Mouse (Mus musculus) MEL (cell line): Measurements from ENCODE around the gene 1700013F07Rik. TPM values are rescaled to one million over a fixed set of nuclear protein-coding genes. Genes with fewer than 3 reads are reported as not detected.

Experiments used
- DNase-seq: peaks from one replicate; pipeline ENCODE4 v3.0.0; 2011; ENCODE audit warnings: low read depth, low spot score
- H3K27ac ChIP-seq: 2 replicates; pipeline ENCODE4 v1.5.1; 2012; ENCODE audit warnings: low read depth, mild to moderate bottlenecking, control low read depth, low read length, moderate library complexity; ENCODE audit not compliant: control insufficient read depth
- H3K27me3 ChIP-seq, 2 experiments: fragments of 150-350 bp in 1 of 2; sonication (generic) in 1 of 2; 2 replicates each; pipeline ENCODE4 v1.6.1; 2012; ENCODE audit warnings: low read length in 2 of 2, mild to moderate bottlenecking in 2 of 2, improper control_type of control experiment in 1 of 2, moderate library complexity in 1 of 2; ENCODE audit not compliant: insufficient read depth in 2 of 2, control insufficient read depth in 1 of 2
- H3K36me3 ChIP-seq, 2 experiments: 2 replicates each; pipeline ENCODE4 v1.6.1; 2012 to 2014; ENCODE audit warnings: low read length in 2 of 2, improper control_type of control experiment in 1 of 2, inconsistent platforms in 1 of 2, mild to moderate bottlenecking in 1 of 2; ENCODE audit not compliant: insufficient read depth in 2 of 2, control insufficient read depth in 1 of 2
- H3K4me1 ChIP-seq, 2 experiments: fragments of 150-350 bp in 1 of 2; sonication (generic) in 1 of 2; 2 replicates each; pipeline ENCODE4 v1.6.1; 2012; ENCODE audit warnings: low read length in 2 of 2, improper control_type of control experiment in 1 of 2, mild to moderate bottlenecking in 1 of 2; ENCODE audit not compliant: insufficient read depth in 2 of 2, control insufficient read depth in 1 of 2
- H3K4me3 ChIP-seq, 2 experiments: fragments of 150-350 bp in 1 of 2; sonication (generic) in 1 of 2; 2 replicates each; pipeline ENCODE4 v1.5.1; 2012; ENCODE audit warnings: low read depth in 2 of 2, low read length in 2 of 2, mild to moderate bottlenecking in 2 of 2, moderate library complexity in 2 of 2, control low read depth in 1 of 2, improper control_type of control experiment in 1 of 2; ENCODE audit not compliant: control insufficient read depth in 1 of 2, insufficient read depth in 1 of 2
- H3K79me2 ChIP-seq: 2 replicates; pipeline ENCODE4 v1.6.1; 2012; ENCODE audit warnings: mild to moderate bottlenecking, low read length, moderate library complexity; ENCODE audit not compliant: control insufficient read depth, poor library complexity, insufficient read depth
- H3K9ac ChIP-seq: 2 replicates; pipeline ENCODE4 v1.6.1; 2012; ENCODE audit warnings: low read depth, mild to moderate bottlenecking, control low read depth, low read length, moderate library complexity; ENCODE audit not compliant: control insufficient read depth, poor library complexity, severe bottlenecking
- H3K9me3 ChIP-seq: fragments of 150-350 bp; sonication (generic); replicated peaks from 2 replicates; pipeline ENCODE4 v1.6.1; 2012; ENCODE audit warnings: mild to moderate bottlenecking, low read length, improper control_type of control experiment, moderate library complexity; ENCODE audit not compliant: insufficient read depth
- BHLHE40 ChIP-seq: IDR thresholded peaks from 2 replicates; pipeline ENCODE4 v1.6.1; 2012; ENCODE audit warnings: low read depth, mild to moderate bottlenecking, inconsistent platforms, low read length, improper control_type of control experiment, borderline replicate concordance
- CTCF ChIP-seq, 3 experiments: IDR thresholded peaks in 2 of 3; conservative IDR thresholded peaks in 1 of 3; 2 replicates each; pipeline ENCODE4 v1.5.1; 2011 to 2012; ENCODE audit warnings: low read length in 3 of 3, low read depth in 2 of 3, mild to moderate bottlenecking in 2 of 3, improper control_type of control experiment in 1 of 3, inconsistent platforms in 1 of 3, mixed read lengths in 1 of 3, moderate library complexity in 1 of 3; ENCODE audit not compliant: control insufficient read depth in 1 of 3, insufficient read depth in 1 of 3, poor library complexity in 1 of 3, severe bottlenecking in 1 of 3
- JUND ChIP-seq: IDR thresholded peaks from 2 replicates; pipeline ENCODE4 v1.6.1; 2011; ENCODE audit warnings: low read depth, mild to moderate bottlenecking, improper control_type of control experiment, low read length
- KAT2A ChIP-seq: conservative IDR thresholded peaks from 2 replicates; pipeline ENCODE4 v1.6.1; 2012; ENCODE audit warnings: low read depth, low read length, improper control_type of control experiment, inconsistent platforms
- MAX ChIP-seq: IDR thresholded peaks from 2 replicates; pipeline ENCODE4 v1.6.1; 2011; ENCODE audit warnings: low read length, improper control_type of control experiment
- MXI1 ChIP-seq: IDR thresholded peaks from 2 replicates; pipeline ENCODE4 v1.6.1; 2011; ENCODE audit warnings: mild to moderate bottlenecking, low read depth, low read length, improper control_type of control experiment
- MYB ChIP-seq: IDR thresholded peaks from 2 replicates; pipeline ENCODE4 v1.6.1; 2011; ENCODE audit warnings: mild to moderate bottlenecking, low read depth, low read length, improper control_type of control experiment
- NELFE ChIP-seq: IDR thresholded peaks from 2 replicates; pipeline ENCODE4 v1.6.1; 2011; ENCODE audit warnings: low read depth, low read length, improper control_type of control experiment
- POLR2AphosphoS2 ChIP-seq: IDR thresholded peaks from 2 replicates; pipeline ENCODE4 v1.6.1; 2011; ENCODE audit warnings: low read length, improper control_type of control experiment
- RAD21 ChIP-seq: IDR thresholded peaks from 2 replicates; pipeline ENCODE4 v1.6.1; 2011; ENCODE audit warnings: mild to moderate bottlenecking, low read depth, low read length, improper control_type of control experiment
- SIN3A ChIP-seq: IDR thresholded peaks from 2 replicates; pipeline ENCODE4 v1.6.1; 2012; ENCODE audit warnings: low read length, improper control_type of control experiment, inconsistent platforms
- SMC3 ChIP-seq: IDR thresholded peaks from 2 replicates; pipeline ENCODE4 v1.6.1; 2011; ENCODE audit warnings: low read depth, low read length, improper control_type of control experiment
- TAL1 ChIP-seq: IDR thresholded peaks from 2 replicates; pipeline ENCODE4 v1.6.1; 2012; ENCODE audit warnings: mild to moderate bottlenecking, inconsistent platforms, low read length, moderate library complexity, mixed read lengths
- TBP ChIP-seq: IDR thresholded peaks from 2 replicates; pipeline ENCODE4 v1.8.0; 2011; ENCODE audit warnings: low read depth, low read length, improper control_type of control experiment
- TCF12 ChIP-seq: IDR thresholded peaks from 2 replicates; pipeline ENCODE4 v1.6.1; 2014; ENCODE audit warnings: low read depth, mild to moderate bottlenecking, inconsistent platforms, low read length, improper control_type of control experiment, moderate library complexity
- ZC3H11A ChIP-seq: IDR thresholded peaks from 2 replicates; pipeline ENCODE4 v1.6.1; 2012; ENCODE audit warnings: low read depth, mild to moderate bottlenecking, inconsistent platforms, low read length, improper control_type of control experiment
- ZNF384 ChIP-seq: IDR thresholded peaks from 2 replicates; pipeline ENCODE4 v1.6.1; 2012; ENCODE audit warnings: low read depth, mild to moderate bottlenecking, inconsistent platforms, low read length, improper control_type of control experiment
- polyA plus RNA-seq, 2 experiments: library from polyadenylated mRNA; stranded (reverse) in 1 of 2; unstranded in 1 of 2; fragments of >175 nt in 1 of 2; fragments of >200 nt in 1 of 2; gene quantifications; 2 replicates each; pipeline versions ENCODE4 v1.2.1 to v1.2.4; 2012; ENCODE audit warnings: low replicate concordance in 2 of 2, low read depth in 1 of 2; ENCODE audit not compliant: insufficient read length in 2 of 2, insufficient read depth in 1 of 2, missing spikeins in 1 of 2
- total RNA-seq: library from RNA; depleted of rRNA; stranded (reverse); fragments of 300-350 nt; gene quantifications from 2 replicates; pipeline ENCODE4 v1.2.3, GENCODE M21; 2012

Gene 1700013F07Rik
- total and polyA plus RNA-seq, 3 experiments = 0.17 TPM; not detected in 2

DNA sequence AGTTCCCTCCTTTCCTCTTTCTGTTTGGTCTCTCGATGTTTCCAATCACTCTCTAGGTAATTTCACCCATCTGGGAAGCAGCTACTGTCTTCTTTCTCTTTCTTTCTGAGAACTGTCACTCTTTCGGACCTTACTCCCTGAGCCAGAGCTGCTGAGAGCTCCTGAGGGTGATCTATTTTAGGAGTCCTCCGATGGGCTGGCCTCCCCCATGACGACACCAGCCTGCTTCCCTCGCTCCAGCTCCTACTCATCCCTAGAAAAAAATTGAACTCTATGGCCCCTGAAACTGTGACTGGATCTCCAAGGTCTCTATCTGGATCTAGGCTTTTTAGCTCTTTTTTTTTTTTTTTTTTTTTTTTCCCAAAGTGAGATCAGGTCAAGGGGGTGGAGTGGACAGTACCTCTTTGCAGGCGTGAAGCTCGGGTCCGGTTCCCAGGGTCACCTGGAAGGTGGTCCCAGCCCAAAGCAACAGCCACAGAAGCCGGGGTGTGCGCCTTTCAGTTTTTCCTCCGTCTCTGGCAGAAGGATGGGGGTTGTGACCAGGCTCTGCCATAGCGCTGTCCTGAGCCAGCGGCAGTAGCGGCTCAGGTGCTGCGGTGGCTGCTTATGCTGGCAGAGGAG is 2.1 kb downstream of the 1700013F07Rik start:
- Histone ChIP-seq H3K27me3 (peaks cover 12 to 19% of the 10 kb centered on the region in 2 experiments), H3K9ac (no peak overlapping the region), H3K79me2 (no peaks in the 10 kb centered on the region), H3K4me1 (no peaks in the 10 kb centered on the region), H3K27ac (no peak overlapping the region), H3K36me3 (no peaks in the 10 kb centered on the region)
- no peak for DNase-seq
- no peak for TF ChIP-seq NELFE
- TF ChIP-seq, all 39 proteins: peak for 0
- no peak overlapping the region for H3K4me3 ChIP-seq
- no peaks in the 10 kb centered on the region for H3K9me3 ChIP-seq

DNA sequence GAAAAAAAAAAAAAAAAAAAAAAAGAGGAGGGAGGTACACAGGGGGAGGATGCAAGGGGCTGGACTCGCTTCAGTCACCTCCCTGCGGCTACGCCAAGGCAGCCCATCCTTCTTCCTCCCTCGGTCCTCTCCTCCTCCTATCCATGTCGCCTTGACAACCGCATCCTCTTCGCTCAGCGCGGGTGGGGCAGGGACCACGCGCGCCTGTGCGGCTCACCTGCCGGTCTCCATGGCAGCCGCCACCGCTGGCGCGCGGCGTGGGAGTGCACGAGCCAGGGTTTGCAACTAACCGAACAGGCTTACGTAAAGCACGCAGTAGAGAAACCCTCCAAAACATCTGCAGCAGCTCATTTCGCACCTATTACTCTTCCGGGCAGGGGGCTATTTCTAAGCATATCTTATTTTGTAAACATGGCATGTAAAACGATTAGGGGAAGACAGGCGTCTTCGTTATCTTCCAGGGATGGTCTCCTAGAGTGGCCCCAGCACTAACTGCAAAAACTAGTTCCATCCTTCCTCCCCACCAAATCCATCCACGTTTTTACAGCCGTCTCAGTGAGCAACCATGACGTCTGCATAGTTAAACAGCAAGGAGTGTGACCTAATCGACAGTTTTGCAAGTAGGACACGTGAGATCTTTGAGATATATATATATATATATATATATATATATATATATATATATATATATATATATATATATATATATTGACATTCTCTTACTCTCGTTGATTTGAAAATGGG is 2.7 kb downstream of the 1700013F07Rik start, which contains the start of gene 5330417C22Rik:
TSS of gene 5330417C22Rik (minus strand) at position 20 of the 744 bp plus-strand sequence.
- H3K36me3 ChIP-seq = no peaks in the 10 kb centered on the region
- H3K27me3 ChIP-seq = peaks cover 11 to 19% of the 10 kb centered on the region in 2 experiments
- H3K4me3 ChIP-seq = no peak within 1 kb of the TSS
- H3K4me1 ChIP-seq = no peaks in the 10 kb centered on the region
- no peak within 1 kb of the TSS for H3K27ac ChIP-seq
- H3K9me3 ChIP-seq = no peaks in the 10 kb centered on the region
- H3K9ac ChIP-seq = no peak within 1 kb of the TSS
- DNase-seq = no peak
- TF ChIP-seq NELFE = no peak
- TF ChIP-seq BHLHE40 = peak; percentile 17; the same call in 1 of the 2 replicates
- no peak for TF ChIP-seq ZNF384
- TF ChIP-seq TBP = no peak
- no peak for TF ChIP-seq SIN3A
- H3K79me2 ChIP-seq = no peaks in the 10 kb centered on the region

DNA sequence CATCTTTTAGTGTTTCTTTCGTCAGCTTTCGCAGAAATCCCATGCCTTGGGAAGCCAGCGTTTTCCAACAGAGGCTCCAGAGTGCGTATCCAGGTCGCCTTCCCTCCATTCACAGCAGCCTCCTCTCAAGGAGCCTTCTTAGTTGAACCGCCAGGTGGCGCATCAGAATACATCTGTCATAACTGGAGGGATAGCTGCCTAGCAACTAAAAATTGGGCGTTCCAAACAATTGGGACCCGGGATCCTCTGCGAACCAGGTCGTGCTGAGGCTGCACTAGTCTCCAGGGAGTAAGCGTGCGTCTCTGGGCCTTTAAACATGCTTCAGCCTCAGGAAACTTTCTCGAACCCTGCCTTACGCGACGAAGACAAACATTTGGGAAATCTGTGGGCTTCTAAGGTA is 3.4 kb downstream of the 1700013F07Rik start:
- H3K79me2 ChIP-seq = no peaks in the 10 kb centered on the region
- TF ChIP-seq JUND = no peak
- no peak for TF ChIP-seq TCF12
- peak; percentile 77 to 91 (median 81) for TF ChIP-seq CTCF (IDR thresholded peaks at IDR 0.05 in 2 of 3, conservative IDR thresholded peaks at IDR 0.05 in 1 of 3; ENCODE audit: control insufficient read depth in 1 of 3, insufficient read depth in 1 of 3, low read depth in 2 of 3, low read length in 3 of 3, poor library complexity in 1 of 3, severe bottlenecking in 1 of 3)
- peak; percentile 83 for TF ChIP-seq SIN3A
- TF ChIP-seq MAX = no peak
- peak; percentile 44; the same call in 1 of the 2 replicates for TF ChIP-seq MXI1
- no peak for TF ChIP-seq KAT2A
- no peak for TF ChIP-seq MYB
- TF ChIP-seq SMC3 = peak; percentile 84
- TF ChIP-seq ZC3H11A = peak; percentile 52; the same call in 1 of the 2 replicates
- TF ChIP-seq NELFE = no peak
- no peak for TF ChIP-seq POLR2AphosphoS2
- peak; percentile 61 for TF ChIP-seq RAD21
- TF ChIP-seq TAL1 = no peak
- DNase-seq = peak; percentile 90
- peaks cover 10 to 16% of the 10 kb centered on the region in 2 experiments for H3K27me3 ChIP-seq
- H3K4me1 ChIP-seq = no peaks in the 10 kb centered on the region
- no peaks in the 10 kb centered on the region for H3K9me3 ChIP-seq
- no peak overlapping the region for H3K9ac ChIP-seq
- H3K27ac ChIP-seq = no peak overlapping the region
- H3K4me3 ChIP-seq = no peak overlapping the region
- H3K36me3 ChIP-seq = no peaks in the 10 kb centered on the region
